Mouse (Mus musculus) heart, embryonic 10.5 days (tissue): ENCODE measurements at regions not wholly inside any gene's neighbourhood (a gene's known extent, or its start where the extent isn't known, plus 50 kb on each side); places are given as distances from the start of the nearest gene placed in this dataset.

Experiments
- DNase-seq: peaks from one replicate; pipeline ENCODE4 v3.0.0-alpha.2; 2017; ENCODE audit warnings: low spot score
- H3K27ac ChIP-seq: fragments of 300-500 bp; sonication (generic); 2 replicates; pipeline ENCODE4 v1.5.1; 2016; ENCODE audit warnings: mild to moderate bottlenecking
- H3K27me3 ChIP-seq: fragments of 300-500 bp; sonication (generic); 2 replicates; pipeline ENCODE4 v1.6.1; 2016; ENCODE audit warnings: mild to moderate bottlenecking; ENCODE audit not compliant: poor library complexity, insufficient read depth, severe bottlenecking
- H3K36me3 ChIP-seq: fragments of 300-500 bp; sonication (generic); 2 replicates; pipeline ENCODE4 v1.6.1; 2016; ENCODE audit warnings: mild to moderate bottlenecking, moderate library complexity
- H3K4me1 ChIP-seq: fragments of 300-500 bp; sonication (generic); 2 replicates; pipeline ENCODE4 v1.6.1; 2016; ENCODE audit warnings: mild to moderate bottlenecking
- H3K4me3 ChIP-seq: fragments of 300-500 bp; sonication (generic); 2 replicates; pipeline ENCODE4 v1.5.1; 2016; ENCODE audit warnings: mild to moderate bottlenecking, moderate library complexity
- H3K9me3 ChIP-seq: fragments of 300-500 bp; sonication (generic); 2 replicates; pipeline ENCODE4 v1.6.1; 2016; ENCODE audit warnings: mild to moderate bottlenecking, moderate library complexity
- WGBS: fragments of 180-500 bp; shearing (Covaris S2); methylation state at CpG from one replicate; pipeline ENCODE4 v1.1.7; 2016; 5-methylcytosine and 5-hydroxymethylcytosine counted together

- 53% methylated on average over 2 of the region's 2 CpGs for WGBS
- no peak overlapping the region for H3K27ac ChIP-seq
- 0 out of 2 replicates have a peak, but pooled peaks cover 7% of the 10 kb centered on the region for H3K4me1 ChIP-seq
- H3K36me3 ChIP-seq, result no peaks in the 10 kb centered on the region
- DNase-seq, result no peak
- H3K9me3 ChIP-seq, result no peaks in the 10 kb centered on the region
- no peaks in the 10 kb centered on the region for H3K27me3 ChIP-seq
- no peak overlapping the region for H3K4me3 ChIP-seq
Measured at GRCm38 (mm10) chr3:38226147-38226546, 258.5 kb downstream of the Ankrd50 start.

GRCm38 (mm10) chr3:38221834-38222215, 262.8 kb downstream of the Ankrd50 start:
- no peaks in the 10 kb centered on the region for H3K9me3 ChIP-seq
- 83% methylated on average over 8 of the region's 8 CpGs for WGBS
- DNase-seq, result no peak
- H3K4me3 ChIP-seq, result no peak overlapping the region
- no peak overlapping the region for H3K27ac ChIP-seq
- H3K4me1 ChIP-seq, result no peaks in the 10 kb centered on the region
- H3K36me3 ChIP-seq, result no peaks in the 10 kb centered on the region
- no peaks in the 10 kb centered on the region for H3K27me3 ChIP-seq

- H3K27me3 ChIP-seq, result no peaks in the 10 kb centered on the region
- no peak overlapping the region for H3K27ac ChIP-seq
- no peak overlapping the region for H3K4me3 ChIP-seq
- H3K4me1 ChIP-seq, result no peaks in the 10 kb centered on the region
- 52% methylated on average over 11 of the region's 11 CpGs for WGBS
- DNase-seq, result no peak
- no peaks in the 10 kb centered on the region for H3K36me3 ChIP-seq
- no peaks in the 10 kb centered on the region for H3K9me3 ChIP-seq
Measured at GRCm38 (mm10) chr3:38220934-38221833, 263.5 kb downstream of the Ankrd50 start.

GRCm38 (mm10) chr3:38209081-38209480, 275.6 kb downstream of the Ankrd50 start:
- no peak overlapping the region for H3K4me3 ChIP-seq
- no peak overlapping the region for H3K27ac ChIP-seq
- H3K4me1 ChIP-seq, result no peaks in the 10 kb centered on the region
- no peaks in the 10 kb centered on the region for H3K9me3 ChIP-seq
- DNase-seq, result no peak
- H3K36me3 ChIP-seq, result no peaks in the 10 kb centered on the region
- WGBS, result 80% methylated on average over 3 of the region's 3 CpGs
- no peaks in the 10 kb centered on the region for H3K27me3 ChIP-seq

- Histone ChIP-seq H3K9me3 (no peaks in the 10 kb centered on the region), H3K36me3 (no peaks in the 10 kb centered on the region), H3K27ac (no peak overlapping the region), H3K4me3 (no peak overlapping the region), H3K4me1 (no peaks in the 10 kb centered on the region), H3K27me3 (no peaks in the 10 kb centered on the region)
- no peak for DNase-seq
- 83% methylated on average over 1 of the region's 1 CpGs for WGBS
Measured at GRCm38 (mm10) chr3:38207867-38208266, 276.8 kb downstream of the Ankrd50 start.

GRCm38 (mm10) chr3:38201861-38202656, 282.6 kb downstream of the Ankrd50 start:
- 64% methylated on average over 10 of the region's 10 CpGs for WGBS
- Histone ChIP-seq H3K9me3 (no peaks in the 10 kb centered on the region), H3K4me1 (no peaks in the 10 kb centered on the region), H3K36me3 (no peaks in the 10 kb centered on the region), H3K27me3 (no peaks in the 10 kb centered on the region), H3K4me3 (no peak overlapping the region), H3K27ac (no peak overlapping the region)
- DNase-seq, result no peak

GRCm38 (mm10) chr3:38194001-38194400, 290.6 kb downstream of the Ankrd50 start:
- H3K27ac ChIP-seq, result no peak overlapping the region
- H3K36me3 ChIP-seq, result no peaks in the 10 kb centered on the region
- no peak overlapping the region for H3K4me3 ChIP-seq
- WGBS, result 82% methylated on average over 4 of the region's 4 CpGs
- no peaks in the 10 kb centered on the region for H3K9me3 ChIP-seq
- no peak for DNase-seq
- H3K27me3 ChIP-seq, result no peaks in the 10 kb centered on the region
- no peaks in the 10 kb centered on the region for H3K4me1 ChIP-seq

- DNase-seq, result no peak
- 79% methylated on average over 3 of the region's 3 CpGs for WGBS
Measured at GRCm38 (mm10) chr3:38187406-38187896, 297.2 kb downstream of the Ankrd50 start.

GRCm38 (mm10) chr3:38186503-38186902, 298.1 kb downstream of the Ankrd50 start:
- H3K27ac ChIP-seq, result no peak overlapping the region
- H3K36me3 ChIP-seq, result no peaks in the 10 kb centered on the region
- no peaks in the 10 kb centered on the region for H3K9me3 ChIP-seq
- no peaks in the 10 kb centered on the region for H3K4me1 ChIP-seq
- no peak for DNase-seq
- 79% methylated on average over 1 of the region's 1 CpGs for WGBS
- H3K4me3 ChIP-seq, result no peak overlapping the region
- no peaks in the 10 kb centered on the region for H3K27me3 ChIP-seq

More at GRCm38 (mm10) chr3:38187406-38187896, 297.2 kb downstream of the Ankrd50 start:
- Histone ChIP-seq H3K4me1 (no peaks in the 10 kb centered on the region), H3K27me3 (no peaks in the 10 kb centered on the region), H3K4me3 (no peak overlapping the region), H3K9me3 (no peaks in the 10 kb centered on the region), H3K27ac (no peak overlapping the region), H3K36me3 (no peaks in the 10 kb centered on the region)

- H3K4me1 ChIP-seq, result no peaks in the 10 kb centered on the region
- no peaks in the 10 kb centered on the region for H3K27me3 ChIP-seq
- H3K9me3 ChIP-seq, result no peaks in the 10 kb centered on the region
- no peak overlapping the region for H3K27ac ChIP-seq
- no peaks in the 10 kb centered on the region for H3K36me3 ChIP-seq
- no peak overlapping the region for H3K4me3 ChIP-seq
- DNase-seq, result no peak
Measured at GRCm38 (mm10) chr3:38178295-38178694, 306.3 kb downstream of the Ankrd50 start.

GRCm38 (mm10) chr3:38175946-38176345, 308.7 kb downstream of the Ankrd50 start:
- H3K36me3 ChIP-seq, result no peaks in the 10 kb centered on the region
- H3K4me1 ChIP-seq, result no peaks in the 10 kb centered on the region
- no peak for DNase-seq
- 87% methylated on average over 12 of the region's 12 CpGs for WGBS
- no peak overlapping the region for H3K4me3 ChIP-seq
- no peaks in the 10 kb centered on the region for H3K27me3 ChIP-seq
- H3K27ac ChIP-seq, result no peak overlapping the region
- H3K9me3 ChIP-seq, result no peaks in the 10 kb centered on the region

GRCm38 (mm10) chr3:38174735-38175280, 309.8 kb downstream of the Ankrd50 start:
- DNase-seq, result no peak
- no peaks in the 10 kb centered on the region for H3K36me3 ChIP-seq
- WGBS, result 69% methylated on average over 8 of the region's 8 CpGs
- H3K27ac ChIP-seq, result no peak overlapping the region
- no peaks in the 10 kb centered on the region for H3K27me3 ChIP-seq
- no peak overlapping the region for H3K4me3 ChIP-seq
- H3K4me1 ChIP-seq, result no peaks in the 10 kb centered on the region
- H3K9me3 ChIP-seq, result no peaks in the 10 kb centered on the region

GRCm38 (mm10) chr3:38152408-38152807, 332.2 kb downstream of the Ankrd50 start:
- Histone ChIP-seq H3K27me3 (no peaks in the 10 kb centered on the region), H3K4me3 (no peak overlapping the region), H3K36me3 (no peaks in the 10 kb centered on the region), H3K27ac (no peak overlapping the region), H3K4me1 (no peaks in the 10 kb centered on the region), H3K9me3 (no peaks in the 10 kb centered on the region)
- DNase-seq, result no peak
- 71% methylated on average over 1 of the region's 1 CpGs for WGBS
